Mouse (Mus musculus): ENCODE results near the gene Glod5. TPM values are rescaled to one million over a fixed set of nuclear protein-coding genes. Genes with fewer than 3 reads are reported as not detected.

Glod5 gene
- total and polyA plus RNA-seq, 3 experiments, result not detected

DNA sequence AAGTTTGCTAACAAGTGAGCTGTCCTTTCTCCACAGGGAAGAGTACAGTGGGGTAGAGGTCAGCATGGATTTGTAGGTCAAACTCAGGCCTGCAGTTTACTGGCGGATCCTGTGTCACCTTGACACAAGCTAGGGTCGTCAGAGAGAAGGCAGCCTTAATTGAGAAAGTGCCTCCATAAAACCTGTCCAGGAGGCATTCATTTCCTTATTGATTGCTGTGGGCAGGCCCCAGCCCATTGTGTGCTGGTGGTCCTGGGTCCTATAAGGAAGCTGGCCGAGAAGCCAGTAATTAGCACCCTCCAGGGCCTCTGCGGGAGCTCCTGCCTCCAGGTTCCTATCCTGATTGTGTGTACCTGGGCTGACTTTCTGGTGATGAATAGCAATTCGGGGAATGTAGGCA lies 16.3 kb downstream of the Glod5 start:
- Histone ChIP-seq H3K9me3 (replicated peaks) (no peaks in the 10 kb centered on the region), H3K4me3 (ENCODE audit: low read depth, low read length) (no peak overlapping the region; the same call in 1 of the 2 replicates), H3K27me3 (ENCODE audit: insufficient read depth, low read length) (no peaks in the 10 kb centered on the region), H3K36me3 (replicated peaks) (no peaks in the 10 kb centered on the region), H3K4me1 (ENCODE audit: insufficient read depth, low read depth, low read length) (peaks cover 24% of the 10 kb centered on the region)
- DNase-seq (ENCODE audit: low spot score) (no peak), ATAC-seq (ENCODE audit: extremely low read depth, insufficient number of reproducible peaks, low FRiP score, poor library complexity, severe bottlenecking) (no peak)
- no peak for TF ChIP-seq GATA2 (IDR thresholded peaks at IDR 0.05; ENCODE audit: borderline replicate concordance, low read depth, low read length)
- TF ChIP-seq TAL1 (conservative IDR thresholded peaks at IDR 0.05; ENCODE audit: low read depth, low read length), result no peak
- TF ChIP-seq GATA1 (IDR thresholded peaks at IDR 0.05; ENCODE audit: borderline replicate concordance, low read length), result no peak
- no peak for TF ChIP-seq POLR2AphosphoS5 (IDR thresholded peaks at IDR 0.05; ENCODE audit: insufficient replicate concordance, low read depth, low read length)
- no peak for TF ChIP-seq CTCF (IDR thresholded peaks at IDR 0.05; ENCODE audit: low read depth, low read length)

DNA sequence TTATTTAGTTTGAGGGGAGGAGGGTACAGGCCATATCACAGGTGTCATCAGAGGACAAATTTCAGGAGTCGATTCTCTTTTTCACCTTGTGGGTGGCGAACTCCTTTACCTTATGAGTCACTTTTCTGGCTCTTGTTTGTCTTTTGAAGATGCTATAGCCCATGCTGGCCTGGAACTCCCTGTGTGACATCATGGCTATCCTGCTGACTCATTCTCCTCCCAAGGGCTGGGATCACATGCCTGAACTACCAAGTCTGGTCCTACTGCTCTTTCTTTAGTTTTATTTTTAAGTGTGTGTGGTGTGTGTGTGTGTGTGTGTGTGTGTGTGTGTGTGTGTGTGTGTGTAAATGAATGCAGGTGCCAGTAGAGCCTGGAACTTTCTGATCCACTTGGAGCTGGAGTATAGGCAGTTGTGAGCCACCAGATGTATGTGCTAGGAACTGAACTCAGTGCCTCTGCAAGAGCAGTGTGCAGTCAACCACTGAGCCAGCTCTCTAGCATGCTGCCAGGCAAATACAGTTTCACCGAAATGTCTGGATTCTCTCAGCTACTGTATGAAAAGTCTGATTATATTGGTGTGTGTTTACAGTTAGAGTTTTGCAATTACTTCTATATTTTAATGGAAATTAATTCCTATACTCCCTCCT lies 17.6 kb downstream of the Glod5 start:
- ATAC-seq (ENCODE audit: extremely low read depth, insufficient number of reproducible peaks, low FRiP score, poor library complexity, severe bottlenecking) (no peak), DNase-seq (ENCODE audit: low spot score) (no peak)
- no peak for TF ChIP-seq TAL1 (conservative IDR thresholded peaks at IDR 0.05; ENCODE audit: low read depth, low read length)
- TF ChIP-seq CTCF (IDR thresholded peaks at IDR 0.05; ENCODE audit: low read depth, low read length), result no peak
- no peak for TF ChIP-seq GATA1 (IDR thresholded peaks at IDR 0.05; ENCODE audit: borderline replicate concordance, low read length)
- TF ChIP-seq POLR2AphosphoS5 (IDR thresholded peaks at IDR 0.05; ENCODE audit: insufficient replicate concordance, low read depth, low read length), result no peak
- no peak for TF ChIP-seq GATA2 (IDR thresholded peaks at IDR 0.05; ENCODE audit: borderline replicate concordance, low read depth, low read length)
- Histone ChIP-seq H3K4me3 (ENCODE audit: low read depth, low read length) (no peak overlapping the region), H3K36me3 (replicated peaks) (no peaks in the 10 kb centered on the region), H3K9me3 (replicated peaks) (no peaks in the 10 kb centered on the region), H3K4me1 (ENCODE audit: insufficient read depth, low read depth, low read length) (peaks cover 24% of the 10 kb centered on the region), H3K27me3 (ENCODE audit: insufficient read depth, low read length) (no peaks in the 10 kb centered on the region)

DNA sequence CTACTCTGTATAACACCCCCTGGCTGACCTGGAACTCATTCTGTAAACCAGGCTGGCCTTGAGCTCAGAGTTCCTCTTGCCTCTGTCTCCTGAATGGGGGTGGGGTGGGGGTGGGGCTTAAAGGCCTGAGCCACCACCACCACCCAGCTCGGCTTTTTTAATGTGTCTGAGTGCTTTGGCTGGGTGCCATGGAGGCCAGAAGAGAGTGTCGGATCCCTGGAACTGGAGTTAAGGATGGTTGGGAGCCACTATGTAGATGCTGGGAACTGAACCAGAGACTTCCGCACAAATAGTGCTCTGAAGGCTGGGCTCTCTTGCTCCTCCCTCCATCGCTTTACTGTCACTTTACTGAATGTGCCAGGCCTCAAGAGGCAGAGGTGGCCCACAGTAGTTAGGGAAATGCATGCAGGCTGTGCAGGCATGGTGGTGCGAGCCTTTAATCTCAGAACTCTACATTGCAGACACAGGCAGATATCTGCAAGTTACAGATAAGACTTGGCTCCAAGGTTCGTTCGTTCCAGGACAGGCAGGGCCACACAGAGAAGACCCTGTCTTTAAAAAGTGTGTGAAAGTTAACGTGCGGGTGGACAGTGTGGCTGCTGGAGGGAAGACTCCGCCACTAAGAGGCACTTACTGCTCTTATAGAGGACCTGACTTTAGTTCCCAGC lies 25.1 kb downstream of the Glod5 start:
- Histone ChIP-seq H3K36me3 (replicated peaks) (no peaks in the 10 kb centered on the region), H3K4me1 (ENCODE audit: insufficient read depth, low read depth, low read length) (peaks cover 36% of the 10 kb centered on the region), H3K4me3 (ENCODE audit: low read depth, low read length) (peak overlapping the region; percentile 27; the same call in 1 of the 2 replicates), H3K9me3 (replicated peaks) (no peaks in the 10 kb centered on the region), H3K27me3 (ENCODE audit: insufficient read depth, low read length) (no peaks in the 10 kb centered on the region)
- peak; percentile 85 for ATAC-seq (ENCODE audit: extremely low read depth, insufficient number of reproducible peaks, low FRiP score, poor library complexity, severe bottlenecking)
- DNase-seq (ENCODE audit: low spot score), result peak; percentile 32
- TF ChIP-seq CTCF (IDR thresholded peaks at IDR 0.05; ENCODE audit: low read depth, low read length), result no peak
- peak; percentile 90 for TF ChIP-seq TAL1 (conservative IDR thresholded peaks at IDR 0.05; ENCODE audit: low read depth, low read length)

DNA sequence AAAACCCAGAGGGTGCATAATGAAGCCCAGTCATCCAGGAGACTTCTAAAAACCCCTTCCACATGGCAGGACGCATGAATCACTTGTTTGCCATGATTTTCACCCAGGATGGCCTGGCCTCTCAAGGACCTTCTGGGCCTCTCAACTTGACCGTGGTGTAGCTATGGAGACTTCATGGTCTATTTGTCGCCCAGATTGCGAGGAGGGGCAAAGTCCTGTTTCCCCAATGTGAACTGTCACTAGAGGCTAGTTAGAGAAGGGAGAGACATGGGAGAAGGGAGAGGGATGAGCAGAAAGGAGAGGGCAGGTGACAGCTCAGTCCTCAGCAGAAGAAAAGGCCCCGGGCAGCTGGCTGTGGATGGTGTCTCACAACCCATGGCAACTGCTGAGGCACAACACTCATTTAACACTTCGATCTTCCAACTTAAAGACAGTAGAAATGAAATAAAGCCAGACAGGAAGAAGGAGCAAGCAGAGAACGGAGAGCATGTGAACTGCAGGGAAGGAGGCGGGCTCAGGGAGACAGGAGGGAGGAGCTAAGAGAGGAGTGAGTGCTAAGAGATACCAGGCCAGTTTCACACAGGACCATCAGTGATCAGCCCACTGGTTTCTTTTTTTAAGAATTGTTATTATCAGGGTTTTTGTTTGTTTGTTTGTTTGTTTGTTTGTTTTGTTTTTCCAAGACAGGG lies 25.8 kb downstream of the Glod5 start:
- ATAC-seq (ENCODE audit: extremely low read depth, insufficient number of reproducible peaks, low FRiP score, poor library complexity, severe bottlenecking), result peak; percentile 64
- H3K36me3 ChIP-seq (replicated peaks), result no peaks in the 10 kb centered on the region
- DNase-seq (ENCODE audit: low spot score), result no peak
- H3K4me1 ChIP-seq (ENCODE audit: insufficient read depth, low read depth, low read length), result peaks cover 36% of the 10 kb centered on the region
- TF ChIP-seq TAL1 (conservative IDR thresholded peaks at IDR 0.05; ENCODE audit: low read depth, low read length), result no peak
- no peak for TF ChIP-seq GATA1 (IDR thresholded peaks at IDR 0.05; ENCODE audit: borderline replicate concordance, low read length)
- TF ChIP-seq GATA2 (IDR thresholded peaks at IDR 0.05; ENCODE audit: borderline replicate concordance, low read depth, low read length), result no peak
- no peak for TF ChIP-seq POLR2AphosphoS5 (IDR thresholded peaks at IDR 0.05; ENCODE audit: insufficient replicate concordance, low read depth, low read length)
- no peak for TF ChIP-seq CTCF (IDR thresholded peaks at IDR 0.05; ENCODE audit: low read depth, low read length)
- no peaks in the 10 kb centered on the region for H3K9me3 ChIP-seq (replicated peaks)
- no peak overlapping the region; the same call in 1 of the 2 replicates for H3K4me3 ChIP-seq (ENCODE audit: low read depth, low read length)
- no peaks in the 10 kb centered on the region for H3K27me3 ChIP-seq (ENCODE audit: insufficient read depth, low read length)

DNA sequence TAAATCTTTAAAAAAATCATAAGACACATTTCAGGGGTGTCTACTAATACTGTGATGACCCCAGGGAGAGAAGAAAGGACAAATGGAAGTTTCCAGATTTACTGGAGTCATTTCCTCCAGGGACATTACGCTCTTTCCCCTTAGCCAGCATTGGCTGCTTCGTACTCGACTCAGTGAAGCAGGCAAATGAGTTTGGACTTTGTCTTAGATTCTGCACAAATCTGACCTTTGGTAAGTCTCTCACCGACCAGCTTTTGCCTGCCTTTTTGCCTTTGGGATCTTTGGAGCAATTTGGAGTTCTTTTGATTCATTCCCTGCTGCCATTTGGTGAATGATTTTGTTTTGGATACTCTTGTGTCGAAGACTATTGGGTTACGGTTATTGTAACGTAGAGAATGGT lies 36.9 kb downstream of the Glod5 start:
- Histone ChIP-seq H3K9me3 (replicated peaks) (no peaks in the 10 kb centered on the region), H3K4me1 (ENCODE audit: insufficient read depth, low read depth, low read length) (peaks cover 11% of the 10 kb centered on the region), H3K4me3 (ENCODE audit: low read depth, low read length) (no peak overlapping the region), H3K27me3 (ENCODE audit: insufficient read depth, low read length) (no peaks in the 10 kb centered on the region), H3K36me3 (replicated peaks) (no peaks in the 10 kb centered on the region)
- ATAC-seq (ENCODE audit: extremely low read depth, insufficient number of reproducible peaks, low FRiP score, poor library complexity, severe bottlenecking), result no peak
- DNase-seq (ENCODE audit: low spot score), result no peak
- TF ChIP-seq TAL1 (conservative IDR thresholded peaks at IDR 0.05; ENCODE audit: low read depth, low read length) (no peak), CTCF (IDR thresholded peaks at IDR 0.05; ENCODE audit: low read depth, low read length) (no peak), GATA2 (IDR thresholded peaks at IDR 0.05; ENCODE audit: borderline replicate concordance, low read depth, low read length) (no peak)

DNA sequence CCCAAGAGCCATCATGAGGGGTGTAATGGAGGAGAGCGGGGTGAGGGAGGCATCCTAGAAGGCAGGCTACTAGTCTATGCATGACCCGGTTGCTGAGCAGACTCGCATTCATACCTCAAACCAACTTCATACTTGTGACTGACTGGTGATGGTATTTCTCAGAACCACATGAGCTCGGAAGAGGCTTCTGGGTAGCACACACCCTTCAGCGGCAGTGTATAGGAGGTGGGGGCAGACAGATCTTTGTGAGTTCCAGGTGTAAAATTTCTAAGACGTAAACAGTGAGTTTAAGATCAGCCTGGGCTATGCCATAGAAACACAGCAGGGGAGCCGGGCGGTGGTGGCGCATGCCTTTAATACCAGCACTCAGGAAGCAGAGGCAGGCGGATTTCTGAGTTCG lies 40.4 kb downstream of the Glod5 start, which contains the start of gene Gata1:
Gene Gata1 (minus strand): TSS at position 180 of the 400 bp plus-strand sequence.
- TF ChIP-seq POLR2AphosphoS5 (IDR thresholded peaks at IDR 0.05; ENCODE audit: insufficient replicate concordance, low read depth, low read length), result no peak
- no peak for ATAC-seq (ENCODE audit: extremely low read depth, insufficient number of reproducible peaks, low FRiP score, poor library complexity, severe bottlenecking)
- H3K27me3 ChIP-seq (ENCODE audit: insufficient read depth, low read length), result no peaks in the 10 kb centered on the region
- H3K36me3 ChIP-seq (replicated peaks), result no peaks in the 10 kb centered on the region
- H3K9me3 ChIP-seq (replicated peaks), result no peaks in the 10 kb centered on the region
- H3K4me1 ChIP-seq (ENCODE audit: insufficient read depth, low read depth, low read length), result peaks cover 19% of the 10 kb centered on the region
- H3K4me3 ChIP-seq (ENCODE audit: low read depth, low read length), result no peak within 1 kb of the TSS
- no peak for DNase-seq (ENCODE audit: low spot score)
